Mouse (Mus musculus) retina, embryonic 14.5 days (tissue): ENCODE results near the gene Prrg2.

Source experiments
- DNase-seq: peaks from one replicate; pipeline ENCODE4 v3.0.0-alpha.2; 2015; ENCODE audit warnings: low spot score

The Prrg2 gene

DNA sequence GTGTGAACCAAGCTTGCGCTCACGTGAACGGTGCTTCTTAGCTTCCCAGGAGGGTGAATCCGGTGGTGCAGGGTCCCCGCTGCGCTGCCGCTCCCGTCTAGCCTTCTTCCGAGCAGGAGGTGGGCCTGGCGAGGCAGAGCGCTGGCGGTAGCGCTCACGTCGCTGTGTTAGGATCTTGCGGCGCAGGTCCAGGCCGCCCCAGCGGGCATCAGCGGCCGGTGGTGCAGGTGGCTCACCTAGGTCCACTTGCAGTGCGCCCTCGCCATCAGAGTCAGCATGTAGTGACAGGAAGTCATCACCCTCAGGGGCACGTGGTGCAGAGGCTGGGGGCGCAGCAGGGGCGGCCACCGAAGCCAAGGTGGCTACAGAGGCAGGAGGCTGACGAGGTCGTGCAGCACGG is 54.6 kb downstream of the Prrg2 start:
- no peak for DNase-seq

DNA sequence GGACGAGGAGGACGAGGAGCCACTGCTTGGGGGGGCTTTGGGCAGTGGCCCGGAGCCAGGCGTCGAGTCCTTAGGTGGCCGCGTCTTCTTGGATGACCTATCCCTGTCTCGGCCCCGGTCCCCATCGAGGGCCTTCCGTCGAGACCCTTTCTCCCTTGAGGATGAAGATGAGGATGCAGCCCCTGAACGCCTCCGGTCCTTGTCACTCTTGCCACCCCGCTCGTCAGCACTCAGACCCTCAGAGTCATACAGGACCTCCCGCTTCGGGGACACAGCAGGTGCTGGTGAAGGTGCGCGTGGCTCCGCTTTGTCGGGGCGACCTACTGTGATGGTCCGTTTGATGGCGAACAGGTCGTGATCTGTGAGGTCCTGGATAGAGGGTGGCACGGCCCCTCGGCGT is 55.3 kb downstream of the Prrg2 start:
- DNase-seq = no peak

DNA sequence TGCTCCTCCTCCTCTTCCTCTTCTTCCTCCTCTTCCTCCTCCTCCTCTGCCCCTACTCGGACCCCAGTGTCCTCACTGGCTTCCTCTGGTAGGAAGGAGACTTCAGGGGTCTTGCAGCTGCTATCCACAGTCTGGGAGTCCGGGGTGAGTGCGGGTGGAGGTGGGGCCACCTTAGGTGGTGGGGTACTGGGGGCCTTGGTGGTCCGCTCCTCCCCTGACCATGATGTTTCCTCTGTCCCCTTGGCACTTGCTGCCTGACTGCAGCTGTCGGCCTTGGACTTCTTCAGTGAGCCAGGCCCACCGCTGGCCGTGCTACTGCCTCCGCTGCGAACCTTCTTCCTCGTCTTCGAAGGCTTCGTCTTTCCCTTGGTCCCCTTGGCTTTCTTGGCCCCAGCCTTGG is 56.0 kb downstream of the Prrg2 start:
- DNase-seq = no peak

DNA sequence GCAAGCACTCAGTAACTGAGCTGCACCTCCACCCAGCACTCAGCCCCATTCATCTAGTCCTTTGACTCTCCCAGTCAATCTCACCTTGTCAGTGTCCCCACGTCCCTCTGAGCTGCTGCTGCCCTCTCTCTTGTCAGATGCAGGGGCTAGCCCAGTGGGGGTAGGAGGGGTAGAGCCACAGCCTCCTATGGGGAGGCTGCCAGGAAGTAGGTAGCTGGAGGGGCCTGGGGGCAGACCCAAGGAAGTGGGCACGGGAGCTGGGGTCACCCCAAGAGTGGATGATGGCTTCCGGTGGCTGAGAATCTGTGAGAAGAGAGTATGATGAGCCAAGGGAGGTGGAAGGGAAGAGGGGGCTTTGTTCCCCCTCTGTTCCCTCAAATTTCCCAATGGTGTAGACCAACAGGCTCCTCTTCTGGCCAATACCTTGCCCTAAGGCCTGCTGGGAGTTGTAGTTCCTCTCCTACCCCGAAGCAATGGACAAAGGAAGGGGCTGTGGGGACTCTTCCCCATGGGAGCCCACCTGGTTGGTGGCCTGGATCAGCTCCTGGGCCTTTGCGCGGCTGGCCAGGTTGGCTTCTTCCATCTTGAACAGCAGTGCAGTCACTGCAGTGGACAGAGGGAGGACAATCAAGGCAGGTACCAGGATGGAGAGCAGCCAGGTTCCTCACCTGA is 57.0 kb downstream of the Prrg2 start:
- DNase-seq = no peak

DNA sequence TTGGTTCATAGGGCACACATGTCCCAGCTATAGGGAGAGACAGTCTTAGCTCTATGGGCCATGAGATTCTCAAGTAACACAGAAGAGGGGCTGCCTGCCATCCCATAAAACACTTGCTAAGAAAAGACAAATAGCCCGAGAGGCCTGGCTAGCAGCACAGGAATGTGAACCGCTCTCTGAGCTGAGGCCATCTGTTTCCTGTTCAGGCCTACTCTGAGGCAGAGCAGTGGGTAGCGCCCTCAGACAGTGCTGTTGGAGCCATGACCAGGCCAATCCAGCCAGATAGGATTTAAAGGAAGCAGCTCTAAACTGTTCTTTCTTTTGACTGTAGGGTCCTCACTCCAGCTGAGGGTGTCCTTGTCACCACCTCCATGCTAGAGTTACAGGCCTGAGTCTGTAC is 57.9 kb downstream of the Prrg2 start:
- DNase-seq = no peak
